Mouse (Mus musculus) stomach, postnatal 0 days (tissue): Measurements from ENCODE around the gene Boll. TPM values are rescaled to one million over a fixed set of nuclear protein-coding genes. Genes with fewer than 3 reads are reported as not detected.
A peak's percentile ranks its signal among the peaks of the same experiment; 100 is the strongest.

ENCODE experiments used
- ATAC-seq: fragments of 200-750 bp; cut with Nextera tagmentation; 2 replicates; pipeline ENCODE4 v1.8.0; 2017; ENCODE audit not compliant: low FRiP score, low TSS enrichment
- DNase-seq: peaks from one replicate; pipeline ENCODE4 v3.0.0-alpha.2; 2016; ENCODE audit warnings: low spot score
- H3K27ac ChIP-seq: fragments of 300-500 bp; sonication (generic); replicated peaks from 2 replicates; pipeline ENCODE4 v1.5.1; 2014; ENCODE audit warnings: mild to moderate bottlenecking, control low read depth
- H3K27me3 ChIP-seq: fragments of 300-500 bp; sonication (generic); 2 replicates; pipeline ENCODE4 v1.6.1; 2014; ENCODE audit warnings: low read length; ENCODE audit not compliant: control insufficient read depth, insufficient read depth
- H3K36me3 ChIP-seq: fragments of 300-500 bp; sonication (generic); 2 replicates; pipeline ENCODE4 v1.6.1; 2014; ENCODE audit warnings: low read length, mixed read lengths; ENCODE audit not compliant: control insufficient read depth, insufficient read depth
- H3K4me1 ChIP-seq: fragments of 300-500 bp; sonication (generic); replicated peaks from 2 replicates; pipeline ENCODE4 v1.6.1; 2014; ENCODE audit warnings: antibody characterized with exemption; ENCODE audit not compliant: control insufficient read depth, insufficient read depth
- H3K4me2 ChIP-seq: fragments of 300-500 bp; sonication (generic); replicated peaks from 2 replicates; pipeline ENCODE4 v1.6.1; 2014; ENCODE audit warnings: low read depth, mild to moderate bottlenecking, control low read depth, moderate library complexity
- H3K4me3 ChIP-seq: fragments of 300-500 bp; sonication (generic); 2 replicates; pipeline ENCODE4 v1.5.1; 2014; ENCODE audit warnings: low read depth, low read length, control low read depth
- H3K9ac ChIP-seq: fragments of 300-500 bp; sonication (generic); 2 replicates; pipeline ENCODE4 v1.6.1; 2014; ENCODE audit warnings: mild to moderate bottlenecking, low read length, control low read depth, mixed read lengths
- H3K9me3 ChIP-seq: fragments of 300-500 bp; sonication (generic); 2 replicates; pipeline ENCODE4 v1.6.1; 2016; ENCODE audit warnings: low read length; ENCODE audit not compliant: control insufficient read depth
- CTCF ChIP-seq: IDR thresholded peaks from 2 replicates; pipeline ENCODE4 v1.5.1; 2016; ENCODE audit warnings: antibody characterized with exemption, low read depth, mild to moderate bottlenecking, moderate library complexity
- EP300 ChIP-seq: optimal IDR thresholded peaks from 2 replicates; pipeline ENCODE3; 2016; ENCODE audit warnings: antibody characterized with exemption
- WGBS: fragments of 180-500 bp; shearing (Covaris S2); extraction: QIAGEN DNeasy Blood & Tissue Kit; methylation state at CpG from one replicate; pipeline ENCODE4 v1.1.7; 2014; 5-methylcytosine and 5-hydroxymethylcytosine counted together
- polyA plus RNA-seq: library from polyadenylated mRNA; unstranded; fragments of >200 nt; fragmentation: Nextera tagmentation; extraction: Ambion mirVana; gene quantifications from 2 replicates; pipeline ENCODE4 v1.2.1, GENCODE M21; 2015

Boll gene
- polyA plus RNA-seq, 1 experiment from 2014 or later = 0.13 TPM

DNA sequence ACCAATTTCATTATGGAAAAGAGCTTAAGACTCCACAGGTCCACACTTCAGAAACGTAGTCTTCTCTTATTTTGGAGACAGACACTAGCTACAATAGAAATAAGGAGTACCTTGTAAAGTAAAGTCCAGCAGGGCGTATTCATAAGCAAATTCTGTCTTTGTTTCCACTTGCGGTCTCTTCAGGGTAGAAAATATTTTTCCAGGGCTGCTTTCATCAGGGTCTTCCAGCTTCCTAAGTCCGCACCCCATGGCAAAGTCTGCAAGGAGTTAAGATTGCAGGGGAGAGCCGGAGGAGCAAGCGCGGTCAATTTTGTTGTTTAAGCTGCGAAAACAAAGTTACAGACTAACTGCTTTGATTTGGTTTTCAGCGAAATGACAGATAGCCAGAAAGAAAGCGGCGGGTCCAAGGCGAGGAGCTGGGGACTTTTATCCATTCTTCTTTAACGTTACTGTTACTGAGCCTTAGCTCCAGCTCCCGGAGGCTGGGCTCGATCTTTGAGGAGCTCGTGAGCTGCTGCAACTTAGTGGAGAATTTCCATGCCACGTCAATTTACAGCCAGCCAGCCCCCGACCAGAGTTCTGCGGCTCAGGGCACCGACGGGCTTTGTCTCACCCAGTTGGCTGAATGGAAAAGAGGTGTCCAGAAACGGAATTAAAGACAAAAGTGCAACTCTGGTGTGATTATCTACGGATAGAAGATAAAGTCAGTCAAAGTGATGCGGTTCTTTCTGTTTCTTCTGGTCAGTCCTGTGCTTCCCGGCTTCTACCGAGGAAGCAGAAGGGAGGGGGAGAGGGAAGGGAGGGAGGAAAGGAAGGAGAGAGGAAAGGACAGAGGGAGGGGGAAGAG lies 137.0 kb downstream of the Boll start, which contains the start of gene Rftn2:
Gene Rftn2, minus strand, starts transcription at position 772 of the 847 bp plus-strand sequence.
- no peaks in the 10 kb centered on the region for H3K36me3 ChIP-seq
- H3K27me3 ChIP-seq = no peaks in the 10 kb centered on the region
- H3K9ac ChIP-seq = peak within 1 kb of the TSS; percentile 64
- 3% methylated on average over 26 of the region's 26 CpGs for WGBS
- H3K27ac ChIP-seq = peak within 1 kb of the TSS; percentile 67
- peak within 1 kb of the TSS; percentile 63 for H3K4me2 ChIP-seq
- no peak for TF ChIP-seq EP300
- no peak for TF ChIP-seq CTCF
- ATAC-seq = no peak
- H3K9me3 ChIP-seq = no peaks in the 10 kb centered on the region
- H3K4me3 ChIP-seq = peak within 1 kb of the TSS; percentile 54
- no peaks in the 10 kb centered on the region for H3K4me1 ChIP-seq
- no peak for DNase-seq

DNA sequence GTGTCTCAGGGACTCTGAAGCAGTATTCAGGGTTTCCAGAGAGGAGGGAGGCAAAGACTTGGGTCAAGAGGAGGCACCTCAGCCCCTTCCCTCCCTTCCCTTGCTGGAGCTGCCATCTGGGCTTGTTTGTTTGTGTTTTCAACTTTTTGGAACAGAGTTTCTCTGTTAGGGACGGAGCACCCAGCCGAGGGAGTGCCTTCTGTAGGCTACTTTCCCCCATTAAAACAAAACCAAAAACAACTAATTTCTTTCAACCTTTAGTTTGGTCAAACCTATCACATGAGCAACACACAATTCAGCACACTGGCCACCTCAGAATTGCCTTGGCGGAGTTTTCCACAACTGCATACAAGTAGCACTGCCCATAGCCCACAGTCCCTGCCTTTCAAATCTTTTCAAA lies 137.9 kb downstream of the Boll start:
- Histone ChIP-seq H3K27ac (no peak overlapping the region; the same call in 1 of the 2 replicates), H3K9ac (peak overlapping the region; percentile 35; the same call in 1 of the 2 replicates)

DNA sequence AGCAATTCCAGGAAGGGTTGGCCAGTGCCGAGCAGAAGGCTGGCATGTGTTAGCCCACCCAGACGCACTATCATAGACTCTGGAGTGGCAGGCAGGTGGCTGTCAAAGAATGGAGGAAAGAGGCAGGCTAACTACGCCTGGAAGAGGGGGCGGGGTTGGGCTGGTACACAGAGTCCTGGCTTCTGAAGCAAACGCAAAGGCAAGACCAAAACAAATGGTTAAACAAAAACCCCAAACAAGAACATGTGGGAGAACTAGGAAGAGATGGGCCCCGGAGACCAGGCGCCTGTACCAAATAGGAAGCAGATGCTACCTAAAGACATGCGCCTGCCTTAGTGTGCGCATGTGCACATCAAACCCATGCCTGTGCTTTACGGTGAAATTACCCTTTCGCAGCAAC lies 139.2 kb downstream of the Boll start:
- no peak overlapping the region for H3K4me3 ChIP-seq
- TF ChIP-seq EP300 (no peak), CTCF (no peak)
- no peak for ATAC-seq
- H3K4me1 ChIP-seq = no peaks in the 10 kb centered on the region
- no peaks in the 10 kb centered on the region for H3K27me3 ChIP-seq
- 66% methylated on average over 11 of the region's 11 CpGs for WGBS
- no peaks in the 10 kb centered on the region for H3K36me3 ChIP-seq
- no peak for DNase-seq
- H3K27ac ChIP-seq = no peak overlapping the region
- H3K4me2 ChIP-seq = peak overlapping the region; percentile 42; the same call in 1 of the 2 replicates
- no peaks in the 10 kb centered on the region for H3K9me3 ChIP-seq
- H3K9ac ChIP-seq = no peak overlapping the region

More for the DNA sequence above, 137.9 kb downstream of the Boll start:
- Histone ChIP-seq H3K27me3 (no peaks in the 10 kb centered on the region), H3K4me3 (peak overlapping the region; percentile 54), H3K4me2 (peak overlapping the region; percentile 42), H3K4me1 (no peaks in the 10 kb centered on the region), H3K36me3 (no peaks in the 10 kb centered on the region), H3K9me3 (no peaks in the 10 kb centered on the region)
- DNase-seq = no peak
- ATAC-seq = no peak
- 53% methylated on average over 3 of the region's 3 CpGs for WGBS
- TF ChIP-seq CTCF = no peak
- no peak for TF ChIP-seq EP300

DNA sequence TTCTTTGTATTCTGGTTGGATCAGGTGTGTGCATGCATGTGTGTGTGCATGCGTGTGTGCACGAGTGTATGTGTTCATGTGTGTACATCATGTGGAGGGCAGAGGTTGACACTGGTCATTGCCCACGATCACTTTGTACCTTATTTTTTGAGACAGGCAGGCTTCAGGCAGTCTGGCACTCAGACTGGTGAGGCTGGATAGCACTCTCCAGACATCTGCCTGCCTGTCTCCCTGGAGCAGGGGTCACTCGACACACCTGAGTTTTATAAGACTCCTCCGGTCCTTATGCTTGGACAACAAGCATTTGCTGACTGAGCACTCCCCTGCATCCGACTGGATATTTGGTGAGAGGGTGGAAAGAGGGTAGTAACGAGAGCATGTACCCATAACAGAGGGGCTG lies 140.2 kb downstream of the Boll start:
- TF ChIP-seq CTCF (no peak), EP300 (no peak)
- ATAC-seq = no peak
- 87% methylated on average over 7 of the region's 7 CpGs for WGBS
- H3K4me3 ChIP-seq = no peak overlapping the region
- H3K4me2 ChIP-seq = no peak overlapping the region
- DNase-seq = no peak
- no peaks in the 10 kb centered on the region for H3K27me3 ChIP-seq
- H3K9me3 ChIP-seq = no peaks in the 10 kb centered on the region
- no peaks in the 10 kb centered on the region for H3K4me1 ChIP-seq
- no peak overlapping the region for H3K27ac ChIP-seq
- no peaks in the 10 kb centered on the region for H3K36me3 ChIP-seq
- H3K9ac ChIP-seq = no peak overlapping the region

DNA sequence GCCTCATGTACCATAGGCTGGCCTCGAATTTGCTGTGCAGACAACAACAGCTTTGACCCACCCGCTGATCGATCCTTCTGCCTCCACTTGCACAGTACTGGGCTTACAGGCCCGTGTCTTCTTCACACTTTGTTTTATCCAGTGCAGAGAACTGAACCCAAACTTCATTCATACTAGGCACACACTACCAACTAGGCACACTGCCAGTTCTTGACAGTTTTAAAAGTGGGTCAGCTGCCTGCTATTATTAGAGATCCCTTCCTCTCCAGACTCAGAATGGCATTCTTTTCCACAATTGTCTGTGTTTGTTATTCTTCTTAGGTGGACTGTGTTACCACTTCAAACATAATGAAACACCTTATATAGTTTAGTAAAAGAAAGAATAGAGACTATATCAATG lies 141.9 kb downstream of the Boll start:
- no peak overlapping the region for H3K4me2 ChIP-seq
- ATAC-seq = no peak
- no peaks in the 10 kb centered on the region for H3K36me3 ChIP-seq
- H3K9me3 ChIP-seq = no peaks in the 10 kb centered on the region
- no peak for DNase-seq
- 58% methylated on average over 4 of the region's 4 CpGs for WGBS
- no peaks in the 10 kb centered on the region for H3K4me1 ChIP-seq
- H3K27me3 ChIP-seq = no peaks in the 10 kb centered on the region
- no peak overlapping the region for H3K9ac ChIP-seq
- TF ChIP-seq EP300 (no peak), CTCF (no peak)
- H3K4me3 ChIP-seq = no peak overlapping the region
- no peak overlapping the region for H3K27ac ChIP-seq

DNA sequence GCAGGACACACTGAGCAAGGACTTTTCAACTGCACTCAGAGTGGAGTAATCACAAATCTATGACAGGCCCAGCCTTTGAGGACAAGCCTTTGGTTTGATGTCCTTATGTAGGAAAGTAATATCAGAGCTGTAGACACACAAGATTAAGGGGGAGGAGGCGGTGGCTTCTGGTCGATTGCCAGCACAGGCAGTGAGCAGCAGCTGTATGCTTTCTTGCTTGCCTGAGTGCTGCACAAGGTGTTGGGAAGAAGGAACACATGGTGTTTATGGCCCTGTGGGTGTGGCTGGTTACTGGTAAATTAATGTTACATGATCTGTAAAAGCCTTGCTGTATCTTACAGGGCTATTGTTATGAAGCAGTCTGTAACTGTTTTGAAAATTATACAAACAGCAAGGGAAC lies 146.1 kb downstream of the Boll start:
- no peak for ATAC-seq
- 13% methylated on average over 2 of the region's 2 CpGs for WGBS
- peak; percentile 71 for DNase-seq

More for the DNA sequence above, 146.1 kb downstream of the Boll start:
- no peaks in the 10 kb centered on the region for H3K27me3 ChIP-seq
- H3K4me3 ChIP-seq = no peak overlapping the region
- no peak overlapping the region for H3K4me2 ChIP-seq
- H3K4me1 ChIP-seq = no peaks in the 10 kb centered on the region
- TF ChIP-seq EP300 (no peak), CTCF (no peak)
- H3K9me3 ChIP-seq = no peaks in the 10 kb centered on the region
- no peak overlapping the region for H3K9ac ChIP-seq
- H3K27ac ChIP-seq = no peak overlapping the region
- no peaks in the 10 kb centered on the region for H3K36me3 ChIP-seq
